Mouse (Mus musculus) heart, adult 2 months (tissue): ENCODE data around the gene Nhej1.

Source experiments
- CTCF ChIP-seq: fragments of 200-600 bp; IDR thresholded peaks from 2 replicates; pipeline ENCODE4 v1.8.1; 2022; ENCODE audit warnings: antibody characterized with exemption, mild to moderate bottlenecking, moderate library complexity
- EP300 ChIP-seq: fragments of 200-500 bp; IDR thresholded peaks from 2 replicates; pipeline ENCODE4 v1.6.1; 2011; ENCODE audit warnings: low read depth, low read length, control low read depth; ENCODE audit not compliant: insufficient read depth
- POLR2A ChIP-seq: fragments of 200-500 bp; IDR thresholded peaks from 2 replicates; pipeline ENCODE4 v1.6.1; 2011; ENCODE audit warnings: mild to moderate bottlenecking, low read depth, low read length, control low read depth; ENCODE audit not compliant: insufficient read depth

- TF ChIP-seq CTCF (peak; percentile 94), POLR2A (no peak), EP300 (peak; percentile 59; the same call in 1 of the 2 replicates)
These were observed 108.2 kb downstream of the Nhej1 start for GRCm38 (mm10) chr1:75016846-75017245.
